Mouse (Mus musculus) neural tube, embryonic 11.5 days (tissue): ENCODE results near the gene Zmym3. TPM values are rescaled to one million over a fixed set of nuclear protein-coding genes. Genes with fewer than 3 reads are reported as not detected.

Experiments used
- ATAC-seq: fragments of 200-750 bp; cut with Nextera tagmentation; 2 replicates; pipeline ENCODE4 v1.8.0; 2017; ENCODE audit warnings: moderate number of reproducible peaks, mild to moderate bottlenecking, moderate TSS enrichment, moderate library complexity; ENCODE audit not compliant: insufficient read depth, low FRiP score, low TSS enrichment
- DNase-seq: peaks from one replicate; pipeline ENCODE4 v3.0.0-alpha.2; 2015; ENCODE audit warnings: low spot score
- H3K27ac ChIP-seq: fragments of 300-500 bp; sonication (generic); 2 replicates; pipeline ENCODE4 v1.5.1; 2014; ENCODE audit warnings: low read depth, mild to moderate bottlenecking, low read length
- H3K27me3 ChIP-seq: fragments of 300-500 bp; sonication (generic); 2 replicates; pipeline ENCODE4 v1.6.1; 2014; ENCODE audit warnings: mild to moderate bottlenecking, low read length, mixed read lengths; ENCODE audit not compliant: control insufficient read depth, insufficient read depth
- H3K36me3 ChIP-seq: fragments of 300-500 bp; sonication (generic); 2 replicates; pipeline ENCODE4 v1.6.1; 2014; ENCODE audit warnings: mild to moderate bottlenecking, low read length, moderate library complexity, mixed read lengths; ENCODE audit not compliant: control insufficient read depth, insufficient read depth
- H3K4me1 ChIP-seq: fragments of 300-500 bp; sonication (generic); 2 replicates; pipeline ENCODE4 v1.6.1; 2014; ENCODE audit warnings: low read length, mixed read lengths; ENCODE audit not compliant: control insufficient read depth, insufficient read depth
- H3K4me2 ChIP-seq: fragments of 300-500 bp; sonication (generic); 2 replicates; pipeline ENCODE4 v1.6.1; 2014; ENCODE audit warnings: low read depth, mild to moderate bottlenecking, moderate library complexity
- H3K4me3 ChIP-seq: fragments of 300-500 bp; sonication (generic); 2 replicates; pipeline ENCODE4 v1.5.1; 2014; ENCODE audit warnings: low read depth, low read length
- H3K9ac ChIP-seq: fragments of 300-500 bp; sonication (generic); 2 replicates; pipeline ENCODE4 v1.6.1; 2014; ENCODE audit warnings: mild to moderate bottlenecking, low read length
- H3K9me3 ChIP-seq: fragments of 300-500 bp; sonication (generic); 2 replicates; pipeline ENCODE4 v1.6.1; 2016; ENCODE audit warnings: low read length; ENCODE audit not compliant: control insufficient read depth
- WGBS: fragments of 180-500 bp; shearing (Covaris S2); extraction: QIAGEN DNeasy Blood & Tissue Kit; methylation state at CpG from one replicate; pipeline ENCODE4 v1.1.7; 2014; 5-methylcytosine and 5-hydroxymethylcytosine counted together
- polyA plus RNA-seq: library from polyadenylated mRNA; unstranded; fragments of >200 nt; fragmentation: Nextera tagmentation; extraction: Ambion mirVana; gene quantifications from 2 replicates; pipeline ENCODE4 v1.2.1, GENCODE M21; 2014

Gene Zmym3
- polyA plus RNA-seq: 25.7 and 27.6 TPM in 2 replicates

- ATAC-seq (no peak), DNase-seq (no peak)
- H3K9me3 ChIP-seq: no peaks in the 10 kb centered on the region
- H3K4me1 ChIP-seq: no peaks in the 10 kb centered on the region
- no peaks in the 10 kb centered on the region for H3K36me3 ChIP-seq
- peak within 1 kb of the TSS; percentile 41 for H3K9ac ChIP-seq
- H3K4me2 ChIP-seq: peak within 1 kb of the TSS; percentile 51
- 28% methylated on average over 4 of the region's 4 CpGs for WGBS
- H3K27me3 ChIP-seq: no peaks in the 10 kb centered on the region
- no peak within 1 kb of the TSS for H3K27ac ChIP-seq
- H3K4me3 ChIP-seq: peak within 1 kb of the TSS; percentile 52
These were observed at the start of gene Zmym3 for GRCm38 (mm10) chrX:101420700-101421095. Gene Zmym3, minus strand, starts transcription at chrX:101420849.

- Histone ChIP-seq H3K27ac (no peak overlapping the region), H3K9ac (no peak overlapping the region), H3K4me2 (no peak overlapping the region), H3K9me3 (no peaks in the 10 kb centered on the region), H3K4me3 (no peak overlapping the region), H3K27me3 (no peaks in the 10 kb centered on the region), H3K4me1 (no peaks in the 10 kb centered on the region), H3K36me3 (peaks cover 4% of the 10 kb centered on the region; the same call in 1 of the 2 replicates)
- ATAC-seq (no peak), DNase-seq (no peak)
- WGBS: 86% methylated on average over 3 of the region's 3 CpGs
These were observed 30.9 kb upstream of the Zmym3 start for GRCm38 (mm10) chrX:101451591-101451990.

- Histone ChIP-seq H3K4me1 (no peaks in the 10 kb centered on the region), H3K4me2 (no peak overlapping the region), H3K9ac (no peak overlapping the region), H3K4me3 (no peak overlapping the region), H3K36me3 (peaks cover 4% of the 10 kb centered on the region; the same call in 1 of the 2 replicates), H3K27me3 (no peaks in the 10 kb centered on the region), H3K9me3 (no peaks in the 10 kb centered on the region), H3K27ac (no peak overlapping the region)
- WGBS: 85% methylated on average over 1 of the region's 1 CpGs
- ATAC-seq (no peak), DNase-seq (no peak)
These were observed 30.5 kb upstream of the Zmym3 start for GRCm38 (mm10) chrX:101451147-101451546.

- H3K4me1 ChIP-seq: no peaks in the 10 kb centered on the region
- H3K9me3 ChIP-seq: no peaks in the 10 kb centered on the region
- H3K36me3 ChIP-seq: peaks cover 4% of the 10 kb centered on the region; the same call in 1 of the 2 replicates
- ATAC-seq (no peak), DNase-seq (no peak)
- H3K27ac ChIP-seq: no peak within 1 kb of the TSS
- 71% methylated on average over 4 of the region's 4 CpGs for WGBS
- no peak within 1 kb of the TSS for H3K4me3 ChIP-seq
- no peaks in the 10 kb centered on the region for H3K27me3 ChIP-seq
- no peak within 1 kb of the TSS for H3K9ac ChIP-seq
- no peak within 1 kb of the TSS for H3K4me2 ChIP-seq
These were observed 28.3 kb upstream of the Zmym3 start, which contains the start of gene Itgb1bp2 for GRCm38 (mm10) chrX:101448886-101449475. Gene Itgb1bp2, plus strand, starts transcription at chrX:101449088.

- H3K36me3 ChIP-seq: no peaks in the 10 kb centered on the region; the same call in 1 of the 2 replicates
- H3K9ac ChIP-seq: peak overlapping the region; percentile 93
- peak overlapping the region; percentile 92 for H3K27ac ChIP-seq
- WGBS: 16% methylated on average over 14 of the region's 14 CpGs
- ATAC-seq: peak; percentile 58; the same call in 1 of the 2 replicates
- peak overlapping the region; percentile 49 for H3K4me2 ChIP-seq
- H3K9me3 ChIP-seq: no peaks in the 10 kb centered on the region
- peak overlapping the region; percentile 70 for H3K4me3 ChIP-seq
- DNase-seq: no peak
- H3K4me1 ChIP-seq: no peaks in the 10 kb centered on the region
- H3K27me3 ChIP-seq: no peaks in the 10 kb centered on the region
These were observed 9.3 kb upstream of the Zmym3 start for GRCm38 (mm10) chrX:101429976-101430375.

- H3K9me3 ChIP-seq: no peaks in the 10 kb centered on the region
- H3K36me3 ChIP-seq: no peaks in the 10 kb centered on the region; the same call in 1 of the 2 replicates
- no peaks in the 10 kb centered on the region for H3K4me1 ChIP-seq
- DNase-seq (peak; percentile 89), ATAC-seq (peak; percentile 94)
- peak within 1 kb of the TSS; percentile 49 for H3K4me2 ChIP-seq
- peak within 1 kb of the TSS; percentile 70 for H3K4me3 ChIP-seq
- H3K27ac ChIP-seq: peak within 1 kb of the TSS; percentile 92
- peak within 1 kb of the TSS; percentile 93 for H3K9ac ChIP-seq
- 20% methylated on average over 45 of the region's 51 CpGs for whole genome bisulfite sequencing
- H3K27me3 ChIP-seq: no peaks in the 10 kb centered on the region
These were observed 8.7 kb upstream of the Zmym3 start, which contains the start of gene Nono for GRCm38 (mm10) chrX:101429142-101429949. Gene Nono, plus strand, starts transcription at chrX:101429318.

- peak overlapping the region; percentile 15; the same call in 1 of the 2 replicates for H3K4me2 ChIP-seq
- H3K27ac ChIP-seq: no peak overlapping the region
- H3K36me3 ChIP-seq: no peaks in the 10 kb centered on the region
- H3K9me3 ChIP-seq: no peaks in the 10 kb centered on the region
- 29% methylated on average over 7 of the region's 7 CpGs for WGBS
- DNase-seq (peak; percentile 19), ATAC-seq (no peak)
- H3K4me3 ChIP-seq: peak overlapping the region; percentile 70; the same call in 1 of the 2 replicates
- H3K9ac ChIP-seq: no peak overlapping the region
- no peaks in the 10 kb centered on the region for H3K27me3 ChIP-seq
- no peaks in the 10 kb centered on the region for H3K4me1 ChIP-seq
These were observed 8.1 kb upstream of the Zmym3 start for GRCm38 (mm10) chrX:101428785-101429141.

GRCm38 (mm10) chrX:101427774-101428173, 7.1 kb upstream of the Zmym3 start:
- H3K4me2 ChIP-seq: no peak overlapping the region
- H3K9ac ChIP-seq: no peak overlapping the region
- H3K4me1 ChIP-seq: no peaks in the 10 kb centered on the region
- DNase-seq (no peak), ATAC-seq (no peak)
- WGBS: 4% methylated on average over 1 of the region's 1 CpGs
- H3K36me3 ChIP-seq: no peaks in the 10 kb centered on the region
- no peak overlapping the region for H3K27ac ChIP-seq
- no peak overlapping the region for H3K4me3 ChIP-seq
- H3K9me3 ChIP-seq: no peaks in the 10 kb centered on the region
- no peaks in the 10 kb centered on the region for H3K27me3 ChIP-seq
